Mouse (Mus musculus) colon, adult 2 months (tissue): Measurements from ENCODE around the gene Siah1a. TPM values are rescaled to one million over a fixed set of nuclear protein-coding genes. Genes with fewer than 3 reads are reported as not detected.

Source experiments
- polyA plus RNA-seq: library from polyadenylated mRNA; depleted of rRNA; stranded (reverse); fragments of >200 nt; gene quantifications from 2 replicates; pipeline ENCODE4 v1.2.3, GENCODE M21; 2012; rRNA removed

The Siah1a gene
- 13.0 and 13.6 TPM in 2 replicates for polyA plus RNA-seq

GRCm38 (mm10) chr8:86745221-86745934 lies at the start of gene Siah1a, which contains the start of gene Gm10638:
TSS of gene Siah1a (minus strand) at chr8:86745934.
TSS of gene Gm10638 (plus strand) at chr8:86745699.

Other genes starting within 250 kb of the Siah1a start
- gene Abcc12, start 165.2 kb downstream of the Siah1a start, polyA plus RNA-seq = not detected in 2 replicates
- 63.2 and 87.6 TPM in 2 replicates for gene Lonp2, start 121.9 kb downstream of the Siah1a start, polyA plus RNA-seq
- gene Gm10638, start 235 bp downstream of the Siah1a start, polyA plus RNA-seq = 5.3 and 8.2 TPM in 2 replicates
- 12.8 TPM in 2 replicates for gene N4bp1, start 139.3 kb upstream of the Siah1a start, polyA plus RNA-seq